Mouse (Mus musculus) layer of hippocampus, postnatal 25 days (tissue): ENCODE results near the gene Olfr1189. TPM values are rescaled to one million over a fixed set of nuclear protein-coding genes. Genes with fewer than 3 reads are reported as not detected.
"Not testable (repeated sequence)": the region's sequence is repeated elsewhere in the genome, so short reads cannot be mapped to it uniquely, and the experiment has no call there.

ENCODE experiments used
- DNase-seq, 2 experiments: peaks; one replicate each; pipeline ENCODE4 v3.0.0; 2022; ENCODE audit warnings: mixed read lengths in 2 of 2, low spot score in 1 of 2; ENCODE audit errors: extremely low spot score in 1 of 2
- total RNA-seq, 2 experiments: library from RNA; stranded (reverse); gene quantifications; 2 replicates each; pipeline ENCODE4 v1.2.3; 2021

The Olfr1189 gene
- not detected for total RNA-seq

DNA sequence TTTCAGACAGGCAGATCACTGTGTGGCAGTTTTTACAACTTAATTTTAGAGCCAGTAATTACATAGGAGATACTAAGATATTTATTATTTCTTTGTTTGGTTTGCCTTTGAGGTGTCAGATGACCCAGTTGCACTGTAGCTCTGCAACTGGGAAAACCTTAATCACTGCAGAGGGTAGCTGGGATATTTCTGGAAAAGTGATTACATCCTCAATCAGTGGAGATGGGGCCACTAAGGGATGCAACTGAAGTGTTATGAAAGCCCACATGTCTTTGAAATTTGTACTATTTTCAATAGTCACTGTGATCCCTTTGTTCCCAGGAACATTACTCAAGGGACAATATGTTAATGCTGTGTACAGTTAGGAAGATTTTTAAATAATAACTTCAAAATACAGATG, at the start of gene Olfr1189:
Olfr1189 (plus strand) TSS at position 301 of the 400 bp plus-strand sequence.
- DNase-seq: no peak

DNA sequence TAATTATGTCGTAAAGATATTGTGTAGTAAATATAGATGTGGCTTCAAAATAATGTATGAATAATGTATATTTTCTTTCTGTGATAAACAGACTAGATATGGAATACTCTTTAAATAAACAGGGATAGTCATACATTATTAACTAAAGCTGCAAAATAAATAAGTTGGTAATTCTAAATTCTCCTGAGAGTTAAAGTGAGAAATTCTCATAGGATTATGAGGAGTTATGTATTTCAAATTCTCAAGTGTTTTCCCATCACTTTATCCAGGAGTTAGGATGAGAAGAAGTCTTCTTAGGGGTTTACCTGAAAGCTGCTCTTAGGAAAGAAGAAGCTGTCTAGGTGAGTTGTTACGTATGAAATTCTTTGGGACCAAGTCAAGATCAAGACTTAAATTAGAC, 29.6 kb upstream of the Olfr1189 start, which contains the start of gene Olfr1188:
Olfr1188 (plus strand) TSS at position 301 of the 400 bp plus-strand sequence.
- no peak for DNase-seq

DNA sequence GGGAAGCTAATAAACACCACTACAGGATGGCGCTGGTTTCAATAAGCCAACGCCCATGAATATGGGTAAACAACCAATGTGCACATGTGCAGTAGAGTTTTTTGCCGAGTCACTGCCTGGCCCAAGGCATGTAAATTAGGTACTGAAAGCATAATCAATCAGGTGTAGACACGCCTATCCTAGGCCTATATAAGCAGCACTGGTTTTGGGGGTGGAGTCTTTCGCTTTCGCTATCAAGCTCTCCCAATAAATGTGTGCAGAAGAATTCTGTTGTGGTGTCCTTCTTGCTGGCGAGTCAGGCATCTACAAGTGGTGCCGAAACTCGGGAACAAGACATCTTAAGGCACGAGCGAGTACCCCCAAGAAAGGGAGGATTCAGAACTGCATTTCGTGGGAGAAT, 13.6 kb upstream of the Olfr1189 start:
- not testable (repeated sequence) for DNase-seq

DNA sequence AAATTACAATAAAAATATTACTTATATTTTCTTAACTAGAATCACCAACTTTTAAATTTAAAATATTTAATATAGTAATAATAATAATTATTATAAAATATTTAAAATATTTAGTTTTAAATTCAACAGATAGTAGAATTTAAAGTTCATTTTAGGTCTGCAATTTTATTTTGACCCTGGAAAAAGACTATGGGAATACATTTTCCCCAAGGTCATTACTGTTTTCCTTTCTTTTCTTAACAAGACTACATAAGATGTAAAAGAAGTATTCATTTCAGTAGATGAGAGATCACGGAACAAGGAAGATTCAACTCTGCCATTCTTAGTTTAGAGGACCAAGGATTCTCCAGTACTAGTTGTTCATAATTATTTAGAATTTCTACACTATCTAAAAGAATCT, 54.0 kb downstream of the Olfr1189 start, which contains the start of gene Olfr1191-ps1:
Olfr1191-ps1 (plus strand) TSS at position 301 of the 400 bp plus-strand sequence.
- not testable (repeated sequence) for DNase-seq

Other genes starting within 250 kb of the Olfr1189 start
- not detected for gene Olfr1176, start 249.7 kb upstream of the Olfr1189 start, total RNA-seq
- not detected for gene Olfr1177-ps, start 240.0 kb upstream of the Olfr1189 start, total RNA-seq
- not detected for gene Olfr1178, start 199.4 kb upstream of the Olfr1189 start, total RNA-seq
- gene Olfr1179, start 180.0 kb upstream of the Olfr1189 start, total RNA-seq: not detected
- gene Olfr1180, start 167.3 kb upstream of the Olfr1189 start, total RNA-seq: not detected
- gene Olfr1181, start 160.3 kb upstream of the Olfr1189 start, total RNA-seq: not detected
- gene Gm13757, start 137.3 kb upstream of the Olfr1189 start, total RNA-seq: not detected
- gene Olfr1183, start 131.6 kb upstream of the Olfr1189 start, total RNA-seq: not detected
- not detected for gene Olfr1184, start 102.9 kb upstream of the Olfr1189 start, total RNA-seq
- not detected for gene Olfr1185-ps1, start 93.1 kb upstream of the Olfr1189 start, total RNA-seq
- not detected for gene Olfr1186, start 67.9 kb upstream of the Olfr1189 start, total RNA-seq
- not detected for gene Olfr1188, start 29.5 kb upstream of the Olfr1189 start, total RNA-seq
- under 1 TPM in 1 of 2 experiments, not detected in 1; 0.05 TPM for gene Olfr1191-ps1, start 54.1 kb downstream of the Olfr1189 start, total RNA-seq
- gene Olfr1192-ps1, start 62.1 kb downstream of the Olfr1189 start, total RNA-seq: not detected
- gene Olfr1193, start 89.2 kb downstream of the Olfr1189 start, total RNA-seq: not detected
- gene Olfr1195, start 102.7 kb downstream of the Olfr1189 start, total RNA-seq: not detected
- gene Olfr1196, start 118.1 kb downstream of the Olfr1189 start, total RNA-seq: not detected
- not detected for gene Olfr1197, start 145.9 kb downstream of the Olfr1189 start, total RNA-seq
- gene Olfr1198, start 164.9 kb downstream of the Olfr1189 start, total RNA-seq: not detected
- gene Olfr1199, start 174.0 kb downstream of the Olfr1189 start, total RNA-seq: not detected
- not detected for gene Olfr1200, start 184.0 kb downstream of the Olfr1189 start, total RNA-seq
- gene Olfr1201, start 206.6 kb downstream of the Olfr1189 start, total RNA-seq: not detected
- gene Olfr1202, start 228.0 kb downstream of the Olfr1189 start, total RNA-seq: not detected
- gene Olfr1205, start 243.3 kb downstream of the Olfr1189 start, total RNA-seq: not detected